Mouse (Mus musculus) cortical plate, adult 2 months (tissue): ENCODE measurements around the gene Foxa2.

Source experiments
- CTCF ChIP-seq: fragments of 200-500 bp; IDR thresholded peaks from 2 replicates; pipeline ENCODE4 v1.5.1; 2011; ENCODE audit warnings: mild to moderate bottlenecking, control low read depth, low read length; ENCODE audit not compliant: insufficient read depth; ENCODE audit errors: extremely low read depth
- POLR2A ChIP-seq: fragments of 200-500 bp; IDR thresholded peaks from 2 replicates; pipeline ENCODE4 v1.6.1; 2011; ENCODE audit warnings: mild to moderate bottlenecking, low read length, control low read depth; ENCODE audit not compliant: insufficient read depth; ENCODE audit errors: extremely low read depth

GRCm38 (mm10) chr2:148020125-148020524 is 26.6 kb downstream of the Foxa2 start:
- TF ChIP-seq CTCF (no peak), POLR2A (no peak)
